Mouse (Mus musculus) spleen, adult 18-20 months (tissue): ENCODE measurements at regions not wholly inside any gene's neighbourhood (a gene's known extent, or its start where the extent isn't known, plus 50 kb on each side); places are given as distances from the start of the nearest gene placed in this dataset.

ENCODE experiments used
- DNase-seq, 2 experiments: peaks; one replicate each; pipeline ENCODE4 v3.0.0; 2022; ENCODE audit warnings: mixed read lengths in 2 of 2

- DNase-seq, result no peak
Measured at GRCm38 (mm10) chr16:95839512-95840253, 137.8 kb downstream of the Ets2 start.

GRCm38 (mm10) chr16:95838886-95839430 lies 137.1 kb downstream of the Ets2 start:
- DNase-seq, result no peak

GRCm38 (mm10) chr16:95838478-95838846 lies 136.6 kb downstream of the Ets2 start:
- no peak for DNase-seq

GRCm38 (mm10) chr16:95837723-95838477 lies 136.0 kb downstream of the Ets2 start:
- DNase-seq, result no peak

GRCm38 (mm10) chr16:95835941-95836340 lies 134.1 kb downstream of the Ets2 start:
- DNase-seq, result no peak

GRCm38 (mm10) chr16:95834556-95835288 lies 132.8 kb downstream of the Ets2 start:
- no peak for DNase-seq

GRCm38 (mm10) chr16:95833455-95833854 lies 131.6 kb downstream of the Ets2 start:
- DNase-seq, result peak in 1 of 2 experiments; percentile 30

- no peak for DNase-seq
Measured at GRCm38 (mm10) chr16:95832346-95832739, 130.5 kb downstream of the Ets2 start.

GRCm38 (mm10) chr16:95831566-95832345 lies 129.9 kb downstream of the Ets2 start:
- DNase-seq, result no peak

GRCm38 (mm10) chr16:95827402-95827737 lies 125.5 kb downstream of the Ets2 start:
- peak; percentile 36 to 43 for DNase-seq

GRCm38 (mm10) chr16:95826681-95827401 lies 125.0 kb downstream of the Ets2 start:
- no peak for DNase-seq

- no peak for DNase-seq
Measured at GRCm38 (mm10) chr16:95825723-95826122, 123.8 kb downstream of the Ets2 start.

GRCm38 (mm10) chr16:95824720-95825534 lies 123.1 kb downstream of the Ets2 start:
- DNase-seq, result no peak

- DNase-seq, result no peak
Measured at GRCm38 (mm10) chr16:95823803-95824202, 121.9 kb downstream of the Ets2 start.

GRCm38 (mm10) chr16:95821080-95821479 lies 119.2 kb downstream of the Ets2 start:
- no peak for DNase-seq

- DNase-seq, result no peak
Measured at GRCm38 (mm10) chr16:95820606-95821005, 118.7 kb downstream of the Ets2 start.

- no peak for DNase-seq
Measured at GRCm38 (mm10) chr16:95820013-95820412, 118.1 kb downstream of the Ets2 start.

- DNase-seq, result no peak
Measured at GRCm38 (mm10) chr16:95815966-95816365, 114.1 kb downstream of the Ets2 start.

GRCm38 (mm10) chr16:95815206-95815731 lies 113.4 kb downstream of the Ets2 start:
- no peak for DNase-seq

GRCm38 (mm10) chr16:95814513-95815118 lies 112.7 kb downstream of the Ets2 start:
- DNase-seq, result no peak
